In the genomic region with DNA sequence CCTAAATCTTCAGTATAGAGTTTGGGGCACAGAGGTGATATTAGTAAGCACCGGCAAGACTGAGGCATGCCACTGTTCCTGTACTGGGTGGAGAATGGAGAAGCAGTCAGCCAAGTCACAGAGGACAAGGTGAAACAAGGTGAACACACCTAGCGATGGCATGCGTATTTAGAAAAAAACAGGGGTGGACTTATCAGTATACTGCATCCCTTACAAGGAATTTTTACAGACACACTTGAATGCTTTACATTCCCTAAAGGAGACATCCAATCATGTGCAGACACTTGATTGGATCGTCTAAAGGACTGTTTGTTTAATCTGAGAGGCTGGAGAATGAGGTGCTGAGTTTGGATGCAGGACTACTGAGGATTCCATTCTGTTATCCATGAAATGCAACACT, we compare ENCODE assay signal across 17 mouse cellular contexts.
"Had no signal": no experiment of that assay in that cellular context is flagged by ENCODE, and none has a peak within 500 bp of the region (broad histone marks: within the 10 kb centered on the region; RNA-seq: fewer than 3 reads in every experiment).

No protein-coding gene starts in this region.

- ATAC-seq: intestine, embryonic 15.5 days; liver, embryonic 12.5 days; midbrain, embryonic 16.5 days had no signal

- DNase-seq: kidney, adult 18-20 months; liver; right cerebral cortex, postnatal 25 days had no signal

- H3K27me3 ChIP-seq: intestine, embryonic 15.5 days; limb, embryonic 13.5 days; liver, embryonic 12.5 days; liver, embryonic 15.5 days; midbrain, embryonic 13.5 days; neural tube, embryonic 13.5 days had no signal

- H3K9ac ChIP-seq: intestine, embryonic 15.5 days; limb, embryonic 13.5 days; liver, embryonic 12.5 days; liver, embryonic 15.5 days; lung, embryonic 14.5 days; midbrain, embryonic 13.5 days; neural tube, embryonic 13.5 days had no signal

- H3K4me1 ChIP-seq: intestine, embryonic 15.5 days; limb, embryonic 10.5 days; limb, embryonic 13.5 days; liver, embryonic 12.5 days; liver, embryonic 15.5 days; midbrain, embryonic 13.5 days; neural tube, embryonic 13.5 days had no signal

- H3K4me2 ChIP-seq: intestine, embryonic 15.5 days; limb, embryonic 13.5 days; liver, embryonic 12.5 days; liver, embryonic 15.5 days; lung, embryonic 14.5 days; midbrain, embryonic 13.5 days; neural tube, embryonic 13.5 days had no signal

- H3K27ac ChIP-seq: intestine, embryonic 15.5 days; kidney, postnatal 0 days; layer of hippocampus, adult 2 months; limb, embryonic 10.5 days; limb, embryonic 13.5 days; liver, embryonic 12.5 days; liver, embryonic 15.5 days; macrophage; midbrain, embryonic 13.5 days; neural tube, embryonic 13.5 days; stomach, postnatal 0 days had no signal

- H3K4me3 ChIP-seq: intestine, embryonic 15.5 days; layer of hippocampus, adult 2 months; limb, embryonic 10.5 days; limb, embryonic 13.5 days; liver, embryonic 12.5 days; liver, embryonic 15.5 days; midbrain, embryonic 13.5 days; myocyte; neural tube, embryonic 13.5 days had no signal

- H3K36me3 ChIP-seq: intestine, embryonic 15.5 days; limb, embryonic 10.5 days; limb, embryonic 13.5 days; liver, embryonic 12.5 days; liver, embryonic 15.5 days; midbrain, embryonic 13.5 days; neural tube, embryonic 13.5 days had no signal

- H3K9me3 ChIP-seq: intestine, embryonic 15.5 days; limb, embryonic 10.5 days; limb, embryonic 13.5 days; liver, embryonic 12.5 days; liver, embryonic 15.5 days; midbrain, embryonic 13.5 days; neural tube, embryonic 13.5 days had no signal
